Mouse (Mus musculus): ENCODE data around the gene Hist1h4b. TPM values are rescaled to one million over a fixed set of nuclear protein-coding genes. Genes with fewer than 3 reads are reported as not detected.

The Hist1h4b gene
- total and polyA plus RNA-seq, 2 experiments from 2014 or later: 2.8 to 514 TPM

DNA sequence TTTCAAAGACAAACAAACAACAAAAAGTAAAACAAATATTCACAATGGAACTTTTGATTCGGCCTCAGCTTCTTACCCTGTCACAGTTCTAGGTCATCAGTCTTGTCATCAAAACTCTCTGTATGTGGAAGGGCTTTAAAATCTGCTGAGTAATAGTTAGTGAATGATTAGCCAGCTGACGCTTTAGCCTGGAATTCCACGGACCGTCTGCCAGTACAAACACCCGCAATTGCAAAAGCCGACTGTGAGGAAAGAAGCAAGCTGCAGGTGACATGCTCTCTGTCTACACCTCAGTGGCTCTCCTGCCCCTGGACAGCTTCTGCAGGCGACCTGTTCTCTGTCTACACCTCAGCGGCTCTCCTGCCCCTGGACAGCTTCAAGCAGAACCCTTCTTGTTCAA, 26.3 kb upstream of the Hist1h4b start:
- Histone ChIP-seq H3K4me3 (ENCODE audit: low read length) (no peak overlapping the region), H3K4me1 (ENCODE audit: insufficient read depth, low read length) (no peaks in the 10 kb centered on the region), H3K27ac (no peak overlapping the region), H3K4me2 (ENCODE audit: low read depth, low read length) (no peak overlapping the region), H3K36me3 (ENCODE audit: insufficient read depth, low read length) (no peaks in the 10 kb centered on the region), H3K27me3 (ENCODE audit: insufficient read depth, low read length) (no peaks in the 10 kb centered on the region), H3K9ac (replicated peaks; ENCODE audit: low read length) (no peak overlapping the region), H3K9me3 (ENCODE audit: low read length) (no peaks in the 10 kb centered on the region)
- WGBS: 49% methylated on average over 8 of the region's 8 CpGs
- no peak for DNase-seq (ENCODE audit: low spot score)
- TF ChIP-seq CTCF (IDR thresholded peaks at IDR 0.05; ENCODE audit: low read depth): no peak
- no peak for ATAC-seq

DNA sequence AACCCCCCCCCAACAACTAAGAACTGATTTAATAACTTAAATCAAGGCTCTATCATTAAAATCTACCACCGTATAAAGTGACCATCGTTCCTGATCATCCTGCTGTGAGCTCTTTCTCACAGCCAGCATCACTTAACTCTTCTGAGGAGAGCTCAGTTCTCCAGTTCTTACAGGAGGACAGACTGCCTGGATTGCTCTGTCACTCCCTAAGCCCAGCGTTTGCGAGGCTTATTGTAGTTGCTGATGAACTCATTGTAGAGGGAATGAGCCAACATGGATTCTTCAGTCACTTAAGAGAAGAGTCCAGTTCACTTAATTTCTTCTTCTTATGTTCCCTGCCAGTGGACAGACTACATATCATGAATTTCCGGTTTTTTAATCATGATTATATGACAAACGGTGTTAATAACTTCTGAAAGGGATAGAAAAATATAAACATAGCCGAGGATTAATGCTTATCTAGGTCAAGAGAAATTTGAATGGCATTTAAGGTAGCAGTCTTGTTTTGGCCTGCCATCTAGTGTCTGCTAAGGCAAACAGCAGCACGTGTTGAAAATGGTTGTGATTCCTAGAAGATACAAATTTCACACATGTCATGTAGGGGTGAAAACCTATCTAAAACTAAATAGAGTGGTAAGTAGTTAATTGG, 24.5 kb upstream of the Hist1h4b start:
- H3K9ac ChIP-seq (replicated peaks; ENCODE audit: low read length): no peak overlapping the region
- H3K4me1 ChIP-seq (ENCODE audit: insufficient read depth, low read length): no peaks in the 10 kb centered on the region
- no peaks in the 10 kb centered on the region for H3K27me3 ChIP-seq (ENCODE audit: insufficient read depth, low read length)
- DNase-seq (ENCODE audit: low spot score) (peak; percentile 72), ATAC-seq (0 out of 2 replicates have a peak, but pooled peaks have one; percentile 49)
- no peak overlapping the region for H3K27ac ChIP-seq
- no peak overlapping the region for H3K4me3 ChIP-seq (ENCODE audit: low read length)
- no peaks in the 10 kb centered on the region for H3K36me3 ChIP-seq (ENCODE audit: insufficient read depth, low read length)
- peak; percentile 88 for TF ChIP-seq CTCF (IDR thresholded peaks at IDR 0.05; ENCODE audit: low read depth)
- H3K4me2 ChIP-seq (ENCODE audit: low read depth, low read length): no peak overlapping the region
- H3K9me3 ChIP-seq (ENCODE audit: low read length): no peaks in the 10 kb centered on the region
- WGBS: 23% methylated on average over 8 of the region's 8 CpGs

DNA sequence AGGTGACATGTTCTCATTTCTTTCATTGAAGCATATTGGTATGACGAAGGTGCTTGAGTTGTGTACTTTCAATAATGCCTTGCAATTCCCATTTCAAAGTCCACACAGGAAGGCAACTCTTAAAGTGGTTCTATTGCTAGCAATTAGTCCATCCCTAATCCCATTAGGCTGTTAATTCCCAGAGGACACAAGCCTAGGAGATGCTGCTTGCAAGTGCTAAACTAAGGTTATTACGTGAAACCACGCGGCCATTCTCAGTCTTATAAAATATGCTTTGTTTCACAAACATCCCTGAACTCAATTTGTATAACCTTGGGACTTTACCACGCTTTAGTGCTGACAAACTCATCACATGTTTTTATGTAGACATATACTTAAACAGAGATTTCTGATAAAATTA, 19.7 kb upstream of the Hist1h4b start:
- H3K36me3 ChIP-seq (ENCODE audit: insufficient read depth, low read length): no peaks in the 10 kb centered on the region
- 88% methylated on average over 5 of the region's 5 CpGs for WGBS
- no peak overlapping the region for H3K9ac ChIP-seq (replicated peaks; ENCODE audit: low read length)
- H3K4me1 ChIP-seq (ENCODE audit: insufficient read depth, low read length): peaks cover 6% of the 10 kb centered on the region; the same call in 1 of the 2 replicates
- no peak overlapping the region for H3K4me3 ChIP-seq (ENCODE audit: low read length)
- no peak for DNase-seq (ENCODE audit: low spot score)
- no peak overlapping the region for H3K27ac ChIP-seq
- H3K27me3 ChIP-seq (ENCODE audit: insufficient read depth, low read length): no peaks in the 10 kb centered on the region
- H3K4me2 ChIP-seq (ENCODE audit: low read depth, low read length): no peak overlapping the region
- H3K9me3 ChIP-seq (ENCODE audit: low read length): no peaks in the 10 kb centered on the region
- TF ChIP-seq CTCF (IDR thresholded peaks at IDR 0.05; ENCODE audit: low read depth): no peak
- ATAC-seq: no peak

GRCm38 (mm10) chr13:23738041-23738440, 18.8 kb upstream of the Hist1h4b start:
- no peaks in the 10 kb centered on the region for H3K27me3 ChIP-seq (ENCODE audit: insufficient read depth, low read length)
- H3K36me3 ChIP-seq (ENCODE audit: insufficient read depth, low read length): no peaks in the 10 kb centered on the region
- H3K4me1 ChIP-seq (ENCODE audit: insufficient read depth, low read length): peaks cover 6% of the 10 kb centered on the region; the same call in 1 of the 2 replicates
- ATAC-seq (no peak), DNase-seq (ENCODE audit: low spot score) (no peak)
- peak overlapping the region; percentile 98 for H3K4me2 ChIP-seq (ENCODE audit: low read depth, low read length)
- H3K9me3 ChIP-seq (ENCODE audit: low read length): no peaks in the 10 kb centered on the region
- peak overlapping the region; percentile 74; the same call in 1 of the 2 replicates for H3K9ac ChIP-seq (replicated peaks; ENCODE audit: low read length)
- 25% methylated on average over 4 of the region's 4 CpGs for WGBS
- no peak for TF ChIP-seq CTCF (IDR thresholded peaks at IDR 0.05; ENCODE audit: low read depth)
- H3K4me3 ChIP-seq (ENCODE audit: low read length): peak overlapping the region; percentile 52; the same call in 1 of the 2 replicates
- peak overlapping the region; percentile 94 for H3K27ac ChIP-seq

GRCm38 (mm10) chr13:23738677-23739068, 18.1 kb upstream of the Hist1h4b start, which contains the start of gene Hist1h1c:
Gene Hist1h1c, plus strand, starts transcription at chr13:23738808.
- under 1% methylated on average over 33 of the region's 38 CpGs for WGBS
- Histone ChIP-seq H3K36me3 (ENCODE audit: insufficient read depth, low read length) (no peaks in the 10 kb centered on the region), H3K9me3 (ENCODE audit: low read length) (no peaks in the 10 kb centered on the region), H3K4me1 (ENCODE audit: insufficient read depth, low read length) (peaks cover 6% of the 10 kb centered on the region; the same call in 1 of the 2 replicates), H3K27me3 (ENCODE audit: insufficient read depth, low read length) (no peaks in the 10 kb centered on the region), H3K4me2 (ENCODE audit: low read depth, low read length) (peak within 1 kb of the TSS; percentile 98), H3K4me3 (ENCODE audit: low read length) (peak within 1 kb of the TSS; percentile 52), H3K9ac (replicated peaks; ENCODE audit: low read length) (peak within 1 kb of the TSS; percentile 74), H3K27ac (peak within 1 kb of the TSS; percentile 94)
- peak; percentile 93 for DNase-seq (ENCODE audit: low spot score)
- ATAC-seq: peak; percentile 95
- TF ChIP-seq CTCF (IDR thresholded peaks at IDR 0.05; ENCODE audit: low read depth): no peak

DNA sequence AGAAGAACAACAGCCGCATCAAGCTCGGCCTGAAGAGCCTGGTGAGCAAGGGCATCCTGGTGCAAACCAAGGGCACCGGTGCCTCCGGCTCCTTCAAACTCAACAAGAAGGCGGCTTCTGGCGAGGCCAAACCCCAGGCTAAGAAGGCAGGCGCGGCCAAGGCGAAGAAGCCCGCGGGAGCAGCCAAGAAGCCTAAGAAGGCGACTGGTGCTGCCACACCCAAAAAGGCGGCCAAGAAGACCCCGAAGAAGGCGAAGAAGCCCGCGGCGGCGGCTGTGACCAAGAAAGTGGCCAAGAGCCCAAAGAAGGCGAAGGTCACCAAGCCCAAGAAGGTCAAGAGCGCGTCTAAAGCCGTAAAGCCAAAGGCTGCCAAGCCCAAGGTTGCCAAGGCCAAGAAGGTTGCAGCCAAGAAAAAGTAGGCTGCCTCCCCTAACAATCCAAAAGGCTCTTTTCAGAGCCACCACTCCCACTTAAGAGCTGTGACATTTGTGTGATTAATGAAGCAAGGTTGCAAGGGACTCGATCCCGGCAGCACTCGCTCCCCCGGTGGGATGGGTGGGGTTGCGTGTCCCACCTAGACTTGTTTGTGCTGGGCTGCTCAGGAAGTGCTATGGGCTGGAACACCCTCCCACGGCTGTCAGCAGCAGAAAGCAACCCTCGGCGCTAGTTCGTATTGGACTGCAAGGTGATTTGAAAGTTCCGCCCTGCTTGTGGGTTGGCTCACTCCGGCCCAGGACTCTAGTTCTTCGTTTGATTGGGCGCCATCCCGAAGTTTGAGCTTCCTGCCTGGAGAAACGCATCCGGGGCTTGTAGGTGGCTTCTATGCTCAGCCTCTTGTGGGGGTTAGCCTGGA, 17.5 kb upstream of the Hist1h4b start:
- Histone ChIP-seq H3K36me3 (ENCODE audit: insufficient read depth, low read length) (no peaks in the 10 kb centered on the region), H3K4me3 (ENCODE audit: low read length) (peak overlapping the region; percentile 52), H3K4me2 (ENCODE audit: low read depth, low read length) (peak overlapping the region; percentile 98), H3K27ac (peak overlapping the region; percentile 94), H3K4me1 (ENCODE audit: insufficient read depth, low read length) (peaks cover 6% of the 10 kb centered on the region; the same call in 1 of the 2 replicates), H3K9ac (replicated peaks; ENCODE audit: low read length) (peak overlapping the region; percentile 74), H3K27me3 (ENCODE audit: insufficient read depth, low read length) (no peaks in the 10 kb centered on the region), H3K9me3 (ENCODE audit: low read length) (no peaks in the 10 kb centered on the region)
- TF ChIP-seq CTCF (IDR thresholded peaks at IDR 0.05; ENCODE audit: low read depth): no peak
- peak; percentile 93 for ATAC-seq
- under 1% methylated on average over 39 of the region's 39 CpGs for WGBS
- peak; percentile 97 for DNase-seq (ENCODE audit: low spot score)
